Mouse (Mus musculus) intestine, embryonic 14.5 days (tissue): ENCODE results near the gene Ap4b1. TPM values are rescaled to one million over a fixed set of nuclear protein-coding genes. Genes with fewer than 3 reads are reported as not detected.

Experiments
- ATAC-seq: fragments of 200-750 bp; cut with Nextera tagmentation; replicated peaks from 2 replicates; pipeline ENCODE4 v1.8.0; 2017; ENCODE audit warnings: low read depth, moderate number of reproducible peaks, moderate TSS enrichment, moderate library complexity; ENCODE audit not compliant: low FRiP score, low TSS enrichment
- DNase-seq: peaks from one replicate; pipeline ENCODE4 v3.0.0-alpha.2; 2018; ENCODE audit warnings: low spot score
- H3K27ac ChIP-seq: fragments of 300-500 bp; sonication (generic); 2 replicates; pipeline ENCODE4 v1.5.1; 2014; ENCODE audit warnings: low read depth, mild to moderate bottlenecking, control low read depth
- H3K27me3 ChIP-seq: fragments of 300-500 bp; sonication (generic); replicated peaks from 2 replicates; pipeline ENCODE4 v1.6.1; 2014; ENCODE audit warnings: low read length, control low read depth; ENCODE audit not compliant: control insufficient read depth, insufficient read depth
- H3K36me3 ChIP-seq: fragments of 300-500 bp; sonication (generic); 2 replicates; pipeline ENCODE4 v1.6.1; 2014; ENCODE audit warnings: low read length, control low read depth; ENCODE audit not compliant: control insufficient read depth, insufficient read depth
- H3K4me1 ChIP-seq: fragments of 300-500 bp; sonication (generic); replicated peaks from 2 replicates; pipeline ENCODE4 v1.6.1; 2014; ENCODE audit warnings: low read length, control low read depth, mixed read lengths; ENCODE audit not compliant: control insufficient read depth, insufficient read depth
- H3K4me2 ChIP-seq: fragments of 300-500 bp; sonication (generic); 2 replicates; pipeline ENCODE4 v1.6.1; 2014; ENCODE audit warnings: low read length
- H3K4me3 ChIP-seq: fragments of 300-500 bp; sonication (generic); 2 replicates; pipeline ENCODE4 v1.5.1; 2014; ENCODE audit warnings: low read depth, low read length, control low read depth, mixed read lengths
- H3K9ac ChIP-seq: fragments of 300-500 bp; sonication (generic); 2 replicates; pipeline ENCODE4 v1.6.1; 2014; ENCODE audit warnings: mild to moderate bottlenecking, low read length
- H3K9me3 ChIP-seq: fragments of 300-500 bp; sonication (generic); 2 replicates; pipeline ENCODE4 v1.6.1; 2016; ENCODE audit warnings: low read length, control low read depth; ENCODE audit not compliant: control insufficient read depth
- WGBS: fragments of 180-500 bp; shearing (Covaris S2); extraction: QIAGEN DNeasy Blood & Tissue Kit; methylation state at CpG from one replicate; pipeline ENCODE4 v1.1.7; 2014; 5-methylcytosine and 5-hydroxymethylcytosine counted together
- polyA plus RNA-seq: library from polyadenylated mRNA; unstranded; fragments of >200 nt; fragmentation: Nextera tagmentation; extraction: Ambion mirVana; gene quantifications from 2 replicates; pipeline ENCODE4 v1.2.1, GENCODE M21; 2014

Ap4b1 gene
- polyA plus RNA-seq, 1 experiment from 2014 or later, result 19.9 TPM

GRCm38 (mm10) chr3:103779183-103779582 lies 30.1 kb upstream of the Ap4b1 start:
- Histone ChIP-seq H3K4me1 (peaks cover 4% of the 10 kb centered on the region; the same call in 1 of the 2 replicates), H3K9ac (no peak overlapping the region), H3K36me3 (peaks cover 21% of the 10 kb centered on the region), H3K9me3 (no peaks in the 10 kb centered on the region), H3K4me3 (no peak overlapping the region), H3K27ac (no peak overlapping the region), H3K4me2 (no peak overlapping the region), H3K27me3 (no peaks in the 10 kb centered on the region)
- WGBS, result 89% methylated on average over 7 of the region's 7 CpGs
- DNase-seq (no peak), ATAC-seq (no peak)

GRCm38 (mm10) chr3:103780271-103780670 lies 29.0 kb upstream of the Ap4b1 start:
- Histone ChIP-seq H3K4me1 (peaks cover 7% of the 10 kb centered on the region), H3K36me3 (peaks cover 21% of the 10 kb centered on the region), H3K4me3 (no peak overlapping the region), H3K9ac (no peak overlapping the region), H3K27ac (no peak overlapping the region), H3K9me3 (no peaks in the 10 kb centered on the region), H3K27me3 (no peaks in the 10 kb centered on the region), H3K4me2 (no peak overlapping the region)
- ATAC-seq (no peak), DNase-seq (no peak)
- WGBS, result 93% methylated on average over 3 of the region's 3 CpGs

GRCm38 (mm10) chr3:103780777-103781176 lies 28.5 kb upstream of the Ap4b1 start:
- peaks cover 8% of the 10 kb centered on the region for H3K4me1 ChIP-seq
- no peak for ATAC-seq
- 83% methylated on average over 5 of the region's 5 CpGs for WGBS

GRCm38 (mm10) chr3:103782844-103783609 lies 26.3 kb upstream of the Ap4b1 start:
- 72% methylated on average over 4 of the region's 4 CpGs for WGBS
- Histone ChIP-seq H3K27ac (no peak overlapping the region), H3K4me3 (no peak overlapping the region), H3K9ac (no peak overlapping the region), H3K4me1 (peaks cover 8% of the 10 kb centered on the region), H3K36me3 (peaks cover 1% of the 10 kb centered on the region; the same call in 1 of the 2 replicates), H3K9me3 (no peaks in the 10 kb centered on the region), H3K27me3 (no peaks in the 10 kb centered on the region), H3K4me2 (no peak overlapping the region)
- no peak for DNase-seq
- ATAC-seq, result peak; percentile 71; the same call in 1 of the 2 replicates

More at GRCm38 (mm10) chr3:103780777-103781176, 28.5 kb upstream of the Ap4b1 start:
- Histone ChIP-seq H3K9me3 (no peaks in the 10 kb centered on the region), H3K27ac (no peak overlapping the region), H3K36me3 (peaks cover 16% of the 10 kb centered on the region), H3K4me3 (no peak overlapping the region), H3K9ac (no peak overlapping the region), H3K27me3 (no peaks in the 10 kb centered on the region), H3K4me2 (no peak overlapping the region)
- no peak for DNase-seq

- Histone ChIP-seq H3K4me1 (peaks cover 25% of the 10 kb centered on the region), H3K9me3 (no peaks in the 10 kb centered on the region), H3K9ac (no peak overlapping the region), H3K27ac (no peak overlapping the region), H3K36me3 (no peaks in the 10 kb centered on the region), H3K4me3 (no peak overlapping the region), H3K4me2 (no peak overlapping the region), H3K27me3 (no peaks in the 10 kb centered on the region)
- DNase-seq (no peak), ATAC-seq (no peak)
- WGBS, result 72% methylated on average over 7 of the region's 7 CpGs
Observed at GRCm38 (mm10) chr3:103787225-103787624, 22.1 kb upstream of the Ap4b1 start.

- WGBS, result 79% methylated on average over 7 of the region's 7 CpGs
- H3K27me3 ChIP-seq, result 0 out of 2 replicates have a peak, but pooled peaks cover 3% of the 10 kb centered on the region
- no peak for ATAC-seq
- H3K4me2 ChIP-seq, result peak overlapping the region; percentile 86
- DNase-seq, result no peak
- H3K36me3 ChIP-seq, result no peaks in the 10 kb centered on the region
- no peak overlapping the region for H3K9ac ChIP-seq
- H3K4me3 ChIP-seq, result peak overlapping the region; percentile 86; the same call in 1 of the 2 replicates
- no peak overlapping the region for H3K27ac ChIP-seq
- peaks cover 21% of the 10 kb centered on the region for H3K4me1 ChIP-seq
- H3K9me3 ChIP-seq, result no peaks in the 10 kb centered on the region
Observed at GRCm38 (mm10) chr3:103789096-103789495, 20.2 kb upstream of the Ap4b1 start.

GRCm38 (mm10) chr3:103789891-103790345 lies 19.4 kb upstream of the Ap4b1 start:
- H3K4me2 ChIP-seq, result peak overlapping the region; percentile 86
- ATAC-seq (no peak), DNase-seq (peak; percentile 62)
- peak overlapping the region; percentile 86 for H3K4me3 ChIP-seq
- peak overlapping the region; percentile 83 for H3K27ac ChIP-seq
- H3K9me3 ChIP-seq, result no peaks in the 10 kb centered on the region
- 0 out of 2 replicates have a peak, but pooled peaks cover 3% of the 10 kb centered on the region for H3K27me3 ChIP-seq
- WGBS, result 3% methylated on average over 14 of the region's 14 CpGs
- H3K4me1 ChIP-seq, result peaks cover 21% of the 10 kb centered on the region
- peak overlapping the region; percentile 90 for H3K9ac ChIP-seq
- H3K36me3 ChIP-seq, result no peaks in the 10 kb centered on the region

GRCm38 (mm10) chr3:103790346-103791145 lies 18.8 kb upstream of the Ap4b1 start:
- peak; percentile 82 for DNase-seq
- Histone ChIP-seq H3K4me2 (peak overlapping the region; percentile 86), H3K4me1 (peaks cover 17% of the 10 kb centered on the region), H3K4me3 (peak overlapping the region; percentile 86), H3K36me3 (no peaks in the 10 kb centered on the region), H3K27ac (peak overlapping the region; percentile 83), H3K9ac (peak overlapping the region; percentile 90), H3K9me3 (no peaks in the 10 kb centered on the region), H3K27me3 (0 out of 2 replicates have a peak, but pooled peaks cover 3% of the 10 kb centered on the region)
- peak; percentile 84 for ATAC-seq
- WGBS, result under 1% methylated on average over 59 of the region's 61 CpGs
